Mouse (Mus musculus): ENCODE data around the gene Tiam2. TPM values are rescaled to one million over a fixed set of nuclear protein-coding genes. Genes with fewer than 3 reads are reported as not detected.

Gene Tiam2
- polyA plus RNA-seq, 1 experiment from 2014 or later: 7.5 TPM

DNA sequence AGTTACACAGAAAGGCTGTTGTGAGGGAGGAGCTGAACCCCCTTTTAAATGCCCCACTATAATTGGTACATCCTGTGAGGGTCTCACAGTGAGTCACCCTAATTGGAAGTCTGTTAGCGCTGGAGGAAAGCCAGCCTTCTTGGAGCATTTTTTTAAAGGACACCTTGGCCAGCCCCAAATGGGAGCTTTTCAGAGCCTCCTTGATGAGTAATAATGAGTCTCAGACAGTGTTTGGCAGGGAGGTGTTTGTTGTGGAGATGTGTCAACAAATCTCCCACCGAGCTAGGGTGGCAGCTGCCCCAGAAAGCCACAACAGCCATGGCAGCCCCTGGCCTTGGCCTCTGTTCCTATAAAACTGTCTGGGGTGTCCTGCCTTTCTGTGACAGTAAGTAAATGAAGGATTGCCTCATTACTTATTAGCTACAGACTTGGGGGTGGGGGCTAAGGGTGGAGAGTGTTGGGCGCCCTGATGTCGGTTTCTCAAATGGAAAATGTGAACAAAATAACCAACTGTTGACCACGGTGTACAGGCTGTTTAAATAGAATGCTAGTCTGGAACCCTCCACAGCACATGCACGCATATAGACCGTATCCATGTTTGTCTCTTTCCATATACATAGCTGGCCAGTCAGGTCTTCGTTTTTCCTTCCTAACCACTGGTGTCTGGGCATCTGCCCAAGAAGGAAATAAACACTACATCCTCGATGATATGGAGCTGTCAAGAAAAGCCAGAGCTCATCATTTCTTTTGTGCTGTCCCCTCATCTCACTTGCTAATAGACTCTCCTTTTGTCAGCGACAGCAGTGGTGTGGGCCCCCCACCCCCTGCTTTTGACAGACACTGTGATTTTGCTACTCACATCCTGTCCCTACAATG lies 116.4 kb downstream of the Tiam2 start:
- Histone ChIP-seq H3K9me3 (no peaks in the 10 kb centered on the region), H3K9ac (no peak overlapping the region), H3K4me1 (no peaks in the 10 kb centered on the region), H3K4me3 (no peak overlapping the region), H3K27ac (no peak overlapping the region), H3K4me2 (replicated peaks) (no peak overlapping the region), H3K27me3 (replicated peaks) (no peaks in the 10 kb centered on the region), H3K36me3 (no peaks in the 10 kb centered on the region)
- WGBS: 67% methylated on average over 10 of the region's 10 CpGs
- ATAC-seq (ENCODE audit: low FRiP score, low read depth): no peak

DNA sequence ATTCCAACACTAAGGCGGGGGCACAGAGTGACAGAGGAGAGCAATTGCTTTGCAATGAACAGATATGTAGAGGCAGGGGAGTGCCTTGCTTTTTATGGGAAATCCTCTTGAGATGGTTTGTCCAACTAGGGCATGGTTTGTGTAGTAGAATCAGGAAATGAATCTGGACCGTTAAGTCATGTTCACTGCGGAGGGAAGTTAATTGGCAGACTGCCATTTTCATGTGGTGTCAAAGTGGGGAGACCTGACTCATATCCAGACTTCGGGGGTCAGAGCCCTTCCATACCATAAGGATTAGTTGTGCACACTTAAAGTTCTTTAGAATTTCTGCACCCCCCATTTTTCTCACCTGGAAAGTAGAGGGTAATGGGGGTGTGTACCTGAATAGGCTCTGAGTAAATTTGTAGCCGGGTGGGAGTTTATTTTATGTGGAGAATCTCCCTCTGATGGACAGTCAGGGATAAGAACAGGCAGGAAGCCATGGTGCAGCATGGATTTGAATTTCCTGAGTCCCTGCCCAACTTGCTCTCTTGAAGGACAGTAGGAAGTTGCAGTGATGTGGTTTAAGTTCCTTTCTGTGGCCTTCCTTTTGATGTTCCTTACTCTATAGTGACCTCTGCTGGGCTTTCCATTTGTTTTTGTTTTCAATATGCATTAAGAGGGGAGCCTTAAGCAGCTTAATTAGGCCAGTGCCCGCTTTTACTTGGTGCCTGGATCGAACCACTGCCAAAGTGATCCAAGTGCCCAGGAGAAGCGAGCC lies 120.0 kb downstream of the Tiam2 start:
- H3K9ac ChIP-seq: no peak overlapping the region
- no peaks in the 10 kb centered on the region for H3K36me3 ChIP-seq
- no peaks in the 10 kb centered on the region for H3K9me3 ChIP-seq
- WGBS: 72% methylated on average over 8 of the region's 8 CpGs
- no peak overlapping the region for H3K4me2 ChIP-seq (replicated peaks)
- no peak for ATAC-seq (ENCODE audit: low FRiP score, low read depth)
- H3K27ac ChIP-seq: no peak overlapping the region
- H3K4me3 ChIP-seq: no peak overlapping the region
- H3K4me1 ChIP-seq: no peaks in the 10 kb centered on the region
- H3K27me3 ChIP-seq (replicated peaks): no peaks in the 10 kb centered on the region

DNA sequence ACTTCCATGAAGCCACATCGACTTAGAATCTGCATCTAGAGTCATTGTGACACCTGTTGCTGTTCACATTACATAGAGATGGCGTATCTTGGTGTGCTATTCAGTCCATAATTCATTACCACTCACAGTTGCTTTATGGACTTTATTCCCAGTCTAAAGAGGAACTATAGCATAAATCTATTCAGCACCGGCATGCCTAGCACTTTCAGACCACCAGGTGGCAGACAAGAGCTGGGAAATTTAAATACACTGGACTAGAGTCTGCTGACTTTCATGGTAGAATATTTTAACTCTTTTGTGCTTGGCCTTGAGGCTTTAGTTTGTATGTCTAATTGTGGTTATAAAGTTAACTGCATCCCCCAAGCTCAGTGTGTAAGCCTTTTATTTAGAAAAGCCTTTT lies 122.4 kb downstream of the Tiam2 start:
- no peaks in the 10 kb centered on the region for H3K9me3 ChIP-seq

DNA sequence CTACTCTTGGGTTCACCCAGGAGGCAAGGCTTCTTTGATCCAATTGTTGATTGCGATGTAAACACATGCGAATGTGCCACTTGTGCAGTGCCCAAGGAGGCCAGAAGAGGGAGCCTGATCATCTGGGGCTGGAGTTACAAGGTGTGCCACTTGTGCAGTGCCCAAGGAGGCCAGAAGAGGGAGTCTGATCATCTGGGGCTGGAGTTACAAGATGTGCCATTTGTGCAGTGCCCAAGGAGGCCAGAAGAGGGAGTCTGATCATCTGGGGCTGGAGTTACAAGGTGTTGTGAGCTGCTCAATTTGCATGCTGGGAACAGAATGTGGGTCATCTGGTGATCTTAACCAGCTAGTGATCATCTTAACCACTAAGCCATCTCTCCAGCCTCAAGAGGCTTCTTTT lies 124.7 kb downstream of the Tiam2 start:
- no peak overlapping the region for H3K27ac ChIP-seq
- H3K4me2 ChIP-seq (replicated peaks): no peak overlapping the region
- 66% methylated on average over 2 of the region's 2 CpGs for WGBS
- no peak for ATAC-seq (ENCODE audit: low FRiP score, low read depth)
- H3K36me3 ChIP-seq: no peaks in the 10 kb centered on the region
- no peak overlapping the region for H3K9ac ChIP-seq
- no peaks in the 10 kb centered on the region for H3K9me3 ChIP-seq
- no peak overlapping the region for H3K4me3 ChIP-seq
- no peaks in the 10 kb centered on the region for H3K4me1 ChIP-seq
- H3K27me3 ChIP-seq (replicated peaks): no peaks in the 10 kb centered on the region

More for the DNA sequence above, 122.4 kb downstream of the Tiam2 start:
- Histone ChIP-seq H3K36me3 (no peaks in the 10 kb centered on the region), H3K4me1 (no peaks in the 10 kb centered on the region), H3K27ac (no peak overlapping the region), H3K27me3 (replicated peaks) (no peaks in the 10 kb centered on the region), H3K4me3 (no peak overlapping the region), H3K9ac (no peak overlapping the region), H3K4me2 (replicated peaks) (no peak overlapping the region)
- ATAC-seq (ENCODE audit: low FRiP score, low read depth): no peak; the same call in 1 of the 2 replicates
- WGBS: 31% methylated on average over 3 of the region's 3 CpGs

DNA sequence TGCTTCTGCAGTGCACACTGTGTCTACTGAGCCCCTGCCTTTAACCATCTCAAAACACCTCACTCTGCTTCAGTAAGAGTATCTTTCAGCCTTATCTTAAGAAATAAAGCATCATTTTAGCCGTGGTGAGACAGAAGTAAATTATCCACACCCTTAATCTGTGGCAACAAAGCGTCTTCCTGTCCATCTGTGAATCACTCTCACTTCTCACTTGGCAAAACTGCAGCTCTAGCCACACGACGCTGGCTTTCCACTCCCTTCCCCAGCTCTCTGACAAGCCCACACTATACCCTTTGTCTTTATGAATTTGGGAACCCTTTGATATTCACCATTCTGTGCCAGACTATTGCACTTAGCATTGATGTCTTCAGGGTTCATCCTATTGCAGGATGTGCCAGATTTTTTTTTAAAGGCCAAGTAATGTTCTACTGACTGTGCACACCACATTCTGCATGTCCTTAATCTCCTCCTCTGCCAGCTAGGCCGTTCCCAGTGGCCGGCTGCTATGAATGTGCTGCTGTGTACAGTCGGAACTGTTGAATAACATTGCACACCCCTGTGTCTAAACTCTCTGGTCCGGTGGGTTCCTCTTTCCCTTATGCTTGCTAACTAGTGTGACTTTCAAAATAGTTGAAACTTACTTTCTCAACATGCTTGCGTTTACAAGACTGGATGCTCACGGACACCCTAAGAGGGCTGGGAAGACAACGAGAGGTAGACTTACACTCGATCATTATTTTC lies 126.4 kb downstream of the Tiam2 start:
- Histone ChIP-seq H3K9me3 (no peaks in the 10 kb centered on the region), H3K4me3 (no peak overlapping the region), H3K27me3 (replicated peaks) (no peaks in the 10 kb centered on the region), H3K4me1 (no peaks in the 10 kb centered on the region), H3K9ac (no peak overlapping the region), H3K36me3 (no peaks in the 10 kb centered on the region), H3K27ac (no peak overlapping the region), H3K4me2 (replicated peaks) (no peak overlapping the region)
- WGBS: 85% methylated on average over 12 of the region's 12 CpGs
- ATAC-seq (ENCODE audit: low FRiP score, low read depth): no peak

DNA sequence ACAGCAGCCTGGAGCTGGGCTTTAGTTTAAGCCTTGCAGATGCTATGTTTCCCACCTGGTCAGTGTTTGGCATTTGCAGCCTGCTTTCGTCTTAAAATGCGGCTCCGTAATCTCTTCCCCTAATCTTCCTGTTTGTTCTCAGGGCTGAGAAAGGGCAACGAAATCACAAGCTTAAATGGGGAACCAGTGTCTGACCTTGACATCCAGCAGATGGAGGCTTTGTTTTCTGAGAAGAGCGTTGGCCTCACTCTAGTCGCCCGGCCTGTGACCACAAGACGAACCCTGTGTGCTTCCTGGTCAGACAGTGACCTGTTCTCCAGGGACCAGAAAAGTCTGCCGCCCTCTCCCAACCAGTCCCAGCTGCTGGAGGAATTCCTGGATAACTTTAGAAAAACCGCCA lies 127.6 kb downstream of the Tiam2 start:
- H3K36me3 ChIP-seq: no peaks in the 10 kb centered on the region
- ATAC-seq (ENCODE audit: low FRiP score, low read depth): no peak
- no peaks in the 10 kb centered on the region for H3K27me3 ChIP-seq (replicated peaks)
- H3K4me3 ChIP-seq: no peak overlapping the region
- no peak overlapping the region for H3K4me2 ChIP-seq (replicated peaks)
- no peak overlapping the region for H3K9ac ChIP-seq
- 45% methylated on average over 10 of the region's 10 CpGs for WGBS
- H3K27ac ChIP-seq: no peak overlapping the region
- no peaks in the 10 kb centered on the region for H3K4me1 ChIP-seq
- no peaks in the 10 kb centered on the region for H3K9me3 ChIP-seq

DNA sequence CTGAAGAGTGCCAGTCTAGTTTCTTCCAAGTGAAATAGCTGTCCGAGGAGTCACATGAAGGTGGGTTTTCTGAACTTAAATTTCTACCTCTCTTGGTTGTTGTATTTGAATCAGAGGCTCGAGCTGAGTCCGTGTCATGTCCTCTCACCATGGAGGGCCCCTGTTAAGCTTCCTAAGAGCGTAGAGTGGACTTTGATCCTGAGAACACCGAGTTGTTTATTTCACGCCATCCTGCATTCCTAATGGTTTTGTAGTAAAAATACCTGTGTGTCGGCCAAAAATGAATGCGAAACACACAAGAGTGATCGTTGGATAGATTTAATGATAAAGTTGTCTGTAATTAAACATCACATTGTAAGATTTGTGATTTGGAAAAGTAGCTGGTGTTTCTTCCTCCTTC lies 128.5 kb downstream of the Tiam2 start:
- ATAC-seq (ENCODE audit: low FRiP score, low read depth): no peak
- no peak overlapping the region for H3K4me2 ChIP-seq (replicated peaks)
- H3K4me3 ChIP-seq: no peak overlapping the region
- no peaks in the 10 kb centered on the region for H3K27me3 ChIP-seq (replicated peaks)
- WGBS: 93% methylated on average over 9 of the region's 9 CpGs
- H3K9ac ChIP-seq: no peak overlapping the region
- H3K9me3 ChIP-seq: no peaks in the 10 kb centered on the region
- H3K27ac ChIP-seq: no peak overlapping the region
- no peaks in the 10 kb centered on the region for H3K36me3 ChIP-seq
- H3K4me1 ChIP-seq: no peaks in the 10 kb centered on the region

DNA sequence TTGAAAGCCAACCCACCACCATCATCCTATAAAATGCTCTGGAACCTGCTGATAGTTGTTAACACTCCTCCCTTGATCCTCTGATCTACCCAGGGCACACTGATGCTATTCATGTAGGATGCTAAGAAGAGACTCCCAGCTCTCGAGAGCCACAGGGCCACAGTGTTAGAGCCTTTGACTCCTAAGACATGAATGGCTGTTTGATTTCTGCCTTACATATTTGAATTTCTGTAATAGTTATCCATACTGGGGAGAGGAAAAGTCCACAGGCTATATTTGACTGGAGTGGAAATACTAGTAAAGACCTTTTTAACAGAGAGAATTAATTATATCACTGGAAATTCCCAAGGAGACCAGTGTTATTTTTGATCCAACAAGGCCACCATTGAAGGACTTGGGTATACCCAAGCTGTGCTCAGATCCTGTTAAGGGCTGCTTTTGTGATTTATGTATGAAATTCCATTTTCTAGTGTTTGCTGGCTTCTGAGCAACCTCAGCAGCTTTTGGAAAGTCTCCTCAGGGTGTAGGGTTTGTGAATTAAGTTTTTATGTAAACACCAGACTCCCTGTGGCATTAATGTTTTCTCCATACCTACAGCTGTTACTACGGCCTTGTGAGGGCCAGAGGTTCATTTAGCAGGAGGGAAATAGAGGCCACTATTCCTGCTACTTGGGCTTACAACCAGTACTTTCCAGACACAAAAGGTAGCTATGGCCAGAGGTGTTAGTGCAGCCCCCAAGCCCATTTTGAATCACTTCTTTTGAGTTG lies 131.7 kb downstream of the Tiam2 start:
- WGBS: 69% methylated on average over 2 of the region's 2 CpGs
- Histone ChIP-seq H3K4me2 (replicated peaks) (no peak overlapping the region), H3K36me3 (no peaks in the 10 kb centered on the region), H3K27me3 (replicated peaks) (no peaks in the 10 kb centered on the region), H3K27ac (no peak overlapping the region), H3K9ac (no peak overlapping the region), H3K9me3 (no peaks in the 10 kb centered on the region), H3K4me3 (no peak overlapping the region), H3K4me1 (no peaks in the 10 kb centered on the region)
- ATAC-seq (ENCODE audit: low FRiP score, low read depth): no peak

DNA sequence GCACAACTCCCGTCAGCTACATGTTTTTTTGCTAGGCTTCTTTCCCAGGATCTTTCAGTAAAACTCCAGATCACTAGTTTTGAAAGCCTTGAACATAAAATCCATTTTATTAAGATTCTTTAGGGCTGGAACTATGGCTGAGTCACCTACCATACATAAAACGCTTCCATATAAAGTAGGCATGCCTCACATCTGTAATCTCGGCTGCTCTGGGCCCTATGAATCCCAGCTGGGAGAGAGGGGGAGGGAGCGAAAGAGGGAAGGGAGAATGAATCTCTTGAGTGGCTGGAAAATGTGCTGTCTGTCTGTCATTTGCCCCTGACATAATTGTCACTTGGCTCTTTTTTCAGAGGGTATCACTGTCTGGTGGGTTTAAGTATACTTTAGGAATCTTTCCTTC lies 139.5 kb downstream of the Tiam2 start:
- H3K4me3 ChIP-seq: no peak overlapping the region
- H3K27me3 ChIP-seq (replicated peaks): no peaks in the 10 kb centered on the region
- no peak overlapping the region for H3K4me2 ChIP-seq (replicated peaks)

DNA sequence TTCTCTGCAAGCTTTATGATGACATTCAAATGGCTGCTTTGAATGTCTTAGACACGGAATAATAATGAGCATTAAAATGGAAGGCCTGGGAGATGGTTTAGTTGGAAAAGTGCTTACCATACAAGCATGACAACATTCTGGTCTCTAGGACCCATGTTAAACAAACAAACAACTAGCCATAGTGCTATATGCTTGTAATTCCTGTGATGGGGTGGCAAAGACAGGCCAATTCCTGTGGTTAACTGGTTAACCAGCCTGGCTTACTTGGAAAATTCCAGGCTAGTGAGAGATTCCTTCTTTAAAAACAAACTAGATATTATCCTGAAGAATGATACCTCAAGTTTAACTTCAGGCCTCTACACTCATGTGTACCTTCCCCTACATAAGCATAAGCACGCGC lies 140.3 kb downstream of the Tiam2 start:
- Histone ChIP-seq H3K9ac (no peak overlapping the region), H3K9me3 (no peaks in the 10 kb centered on the region), H3K36me3 (no peaks in the 10 kb centered on the region), H3K4me3 (no peak overlapping the region), H3K4me1 (peaks cover 4% of the 10 kb centered on the region; the same call in 1 of the 2 replicates), H3K27me3 (replicated peaks) (no peaks in the 10 kb centered on the region), H3K27ac (no peak overlapping the region), H3K4me2 (replicated peaks) (no peak overlapping the region)
- ATAC-seq (ENCODE audit: low FRiP score, low read depth): no peak
- WGBS: 97% methylated on average over 3 of the region's 3 CpGs

More for the DNA sequence above, 139.5 kb downstream of the Tiam2 start:
- Histone ChIP-seq H3K9me3 (no peaks in the 10 kb centered on the region), H3K27ac (no peak overlapping the region), H3K36me3 (no peaks in the 10 kb centered on the region), H3K4me1 (peaks cover 4% of the 10 kb centered on the region; the same call in 1 of the 2 replicates), H3K9ac (no peak overlapping the region)
- ATAC-seq (ENCODE audit: low FRiP score, low read depth): no peak
- WGBS: 77% methylated on average over 4 of the region's 4 CpGs

DNA sequence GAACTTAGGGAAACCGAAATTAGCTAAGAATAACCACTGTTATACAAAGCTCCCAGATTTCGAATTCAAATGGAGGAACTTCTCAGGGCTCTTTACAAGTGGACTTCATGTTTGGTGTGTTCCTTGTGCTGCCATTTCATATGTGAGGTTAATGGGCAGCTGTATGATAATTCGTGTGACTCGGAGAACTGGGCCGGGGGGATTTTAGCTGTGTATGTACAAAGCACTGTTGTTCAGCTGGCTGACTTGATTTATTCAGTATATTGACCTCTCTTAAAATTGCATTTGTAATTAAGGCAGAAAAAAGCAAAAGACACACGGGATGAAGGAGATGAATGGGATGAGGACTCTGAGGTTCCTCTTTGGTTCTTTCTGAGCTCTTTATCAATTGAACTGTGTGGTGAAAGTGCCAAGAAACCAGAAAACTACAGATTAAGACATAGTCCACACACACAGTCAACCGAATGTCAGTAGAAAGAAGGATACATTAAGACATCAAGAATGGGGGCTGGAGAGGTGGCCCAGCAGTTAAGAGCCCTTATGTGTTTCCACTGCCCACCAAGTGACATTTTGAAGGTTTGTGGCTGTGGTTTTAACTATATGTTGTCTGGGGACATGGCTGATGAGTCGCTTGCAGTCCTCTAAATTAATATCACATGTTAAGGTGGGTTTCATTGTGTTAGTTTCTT lies 141.4 kb downstream of the Tiam2 start:
- H3K27ac ChIP-seq: no peak overlapping the region
- H3K9ac ChIP-seq: no peak overlapping the region
- peaks cover 4% of the 10 kb centered on the region; the same call in 1 of the 2 replicates for H3K4me1 ChIP-seq
- H3K27me3 ChIP-seq (replicated peaks): no peaks in the 10 kb centered on the region; the same call in 1 of the 2 replicates
- H3K4me3 ChIP-seq: no peak overlapping the region
- no peaks in the 10 kb centered on the region for H3K36me3 ChIP-seq
- ATAC-seq (ENCODE audit: low FRiP score, low read depth): peak; percentile 53; the same call in 1 of the 2 replicates
- H3K9me3 ChIP-seq: no peaks in the 10 kb centered on the region
- H3K4me2 ChIP-seq (replicated peaks): no peak overlapping the region
- 50% methylated on average over 8 of the region's 8 CpGs for WGBS
